Mouse (Mus musculus) erythroblast, embryonic 14.5 days (primary cell): ENCODE data around the gene Aggf1.

Experiments
- GATA1 ChIP-seq: IDR thresholded peaks from 2 replicates; pipeline ENCODE4 v1.6.1; 2012; ENCODE audit warnings: low read length, inconsistent platforms, mixed read lengths
- TAL1 ChIP-seq: IDR thresholded peaks from 3 replicates; pipeline ENCODE4 v1.6.1; 2012; ENCODE audit warnings: low read length, inconsistent platforms, mixed read lengths

DNA sequence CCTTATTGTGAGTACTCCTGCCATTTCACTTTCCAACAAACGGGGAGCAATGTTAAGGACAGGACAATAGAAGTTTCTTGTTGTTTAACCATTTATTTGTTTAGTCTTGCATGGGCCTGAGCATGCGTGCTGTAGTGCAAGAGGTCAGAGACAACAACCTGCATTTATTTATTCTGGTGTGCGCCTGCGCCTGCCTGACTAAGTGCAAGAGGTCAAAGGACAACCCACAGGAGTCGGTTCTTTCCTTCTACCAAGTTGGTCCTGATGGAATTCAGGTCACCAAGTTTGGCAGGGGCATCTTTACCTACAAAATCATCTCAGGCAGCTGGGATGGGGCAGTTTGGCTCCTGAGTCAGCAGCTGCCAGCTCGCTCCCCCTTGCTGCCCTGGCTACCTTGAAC lies 29.3 kb downstream of the Aggf1 start:
- TF ChIP-seq GATA1 (no peak), TAL1 (no peak)
